Mouse (Mus musculus) embryonic facial prominence, embryonic 10.5 days (tissue): ENCODE measurements at regions not wholly inside any gene's neighbourhood (a gene's known extent, or its start where the extent isn't known, plus 50 kb on each side); places are given as distances from the start of the nearest gene placed in this dataset.
"Not testable (repeated sequence)": the region's sequence is repeated elsewhere in the genome, so short reads cannot be mapped to it uniquely, and the experiment has no call there.

Source experiments
- DNase-seq: peaks from one replicate; pipeline ENCODE4 v3.0.0-alpha.2; 2017; ENCODE audit warnings: low spot score
- H3K27ac ChIP-seq: fragments of 300-500 bp; sonication (generic); replicated peaks from 2 replicates; pipeline ENCODE4 v1.5.1; 2016; ENCODE audit warnings: mild to moderate bottlenecking
- H3K27me3 ChIP-seq: fragments of 300-500 bp; sonication (generic); replicated peaks from 2 replicates; pipeline ENCODE4 v1.6.1; 2016; ENCODE audit warnings: low read depth, mild to moderate bottlenecking; ENCODE audit not compliant: poor library complexity, severe bottlenecking
- H3K36me3 ChIP-seq: fragments of 300-500 bp; sonication (generic); replicated peaks from 2 replicates; pipeline ENCODE4 v1.6.1; 2016; ENCODE audit warnings: mild to moderate bottlenecking, moderate library complexity
- H3K4me1 ChIP-seq: fragments of 300-500 bp; sonication (generic); 2 replicates; pipeline ENCODE4 v1.6.1; 2016
- H3K4me3 ChIP-seq: fragments of 300-500 bp; sonication (generic); 2 replicates; pipeline ENCODE4 v1.5.1; 2016; ENCODE audit warnings: mild to moderate bottlenecking, moderate library complexity
- H3K9me3 ChIP-seq: fragments of 300-500 bp; sonication (generic); 2 replicates; pipeline ENCODE4 v1.6.1; 2016; ENCODE audit warnings: mild to moderate bottlenecking
- WGBS: fragments of 180-500 bp; shearing (Covaris S2); methylation state at CpG from one replicate; pipeline ENCODE4 v1.1.7; 2016; 5-methylcytosine and 5-hydroxymethylcytosine counted together

GRCm38 (mm10) chr6:60657117-60657911 lies 172.3 kb downstream of the Snca start:
- 66% methylated on average over 2 of the region's 2 CpGs for WGBS

DNA sequence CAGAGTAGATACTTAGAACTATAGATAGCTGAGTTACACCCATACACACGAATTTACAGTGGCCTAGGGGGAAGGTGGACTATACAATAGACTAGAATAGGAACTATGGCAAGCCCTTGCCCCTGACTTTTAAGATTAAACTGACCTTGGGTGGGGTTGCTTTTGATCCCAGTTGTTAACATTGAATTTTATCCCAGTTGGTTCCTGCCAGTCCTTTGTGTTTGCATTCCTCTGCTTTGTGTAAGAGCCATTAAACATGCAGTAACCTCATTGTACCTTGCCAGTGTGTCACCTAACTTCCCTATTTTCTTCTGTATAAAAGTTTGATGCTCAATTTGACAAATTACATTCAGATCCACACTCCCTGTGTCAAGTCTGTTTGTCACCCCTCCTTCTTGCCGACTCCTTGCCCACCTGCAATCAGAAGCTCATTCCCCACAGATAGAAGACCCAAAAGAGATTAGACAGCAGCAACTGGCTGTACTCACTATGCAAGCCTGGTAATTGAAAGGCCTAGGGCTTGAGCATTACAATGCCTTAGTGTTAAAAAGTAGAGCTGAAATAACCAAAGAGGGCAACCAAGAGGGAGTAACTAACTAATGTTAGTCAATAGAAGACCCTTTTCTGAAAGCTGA lies 182.6 kb downstream of the Snca start:
- not testable (repeated sequence) for H3K27ac ChIP-seq, H3K4me3 ChIP-seq, H3K36me3 ChIP-seq, H3K9me3 ChIP-seq, H3K4me1 ChIP-seq, DNase-seq, H3K27me3 ChIP-seq
- WGBS = 66% methylated on average over 2 of the region's 2 CpGs

More at GRCm38 (mm10) chr6:60657117-60657911, 172.3 kb downstream of the Snca start:
- H3K27me3 ChIP-seq = no peaks in the 10 kb centered on the region
- no peak overlapping the region for H3K27ac ChIP-seq
- H3K4me1 ChIP-seq = no peaks in the 10 kb centered on the region
- H3K36me3 ChIP-seq = no peaks in the 10 kb centered on the region
- no peak for DNase-seq
- no peaks in the 10 kb centered on the region for H3K9me3 ChIP-seq
- no peak overlapping the region for H3K4me3 ChIP-seq

GRCm38 (mm10) chr6:60642251-60642650 lies 187.4 kb downstream of the Snca start:
- 68% methylated on average over 2 of the region's 2 CpGs for WGBS

DNA sequence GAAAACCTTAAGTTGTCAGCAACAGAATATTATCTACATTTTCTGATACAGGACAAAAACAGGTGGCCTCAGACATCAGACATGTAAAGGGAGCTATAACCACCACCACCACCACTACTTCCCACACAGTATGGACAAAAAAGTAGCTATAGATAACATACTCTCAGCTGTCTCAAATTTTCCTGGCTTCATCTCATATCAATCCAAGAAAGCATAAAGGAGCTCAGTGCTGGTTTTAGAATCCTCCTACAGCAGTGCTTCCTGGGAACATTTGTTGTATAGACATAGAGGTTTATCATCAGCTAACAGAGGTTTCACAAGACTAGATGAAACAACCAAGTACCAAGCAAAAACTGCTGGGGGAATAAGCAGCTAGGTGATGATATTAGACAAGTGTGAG lies 213.3 kb downstream of the Snca start:
- no peak overlapping the region for H3K4me3 ChIP-seq
- no peaks in the 10 kb centered on the region for H3K4me1 ChIP-seq
- DNase-seq = no peak
- H3K27me3 ChIP-seq = no peaks in the 10 kb centered on the region
- H3K27ac ChIP-seq = no peak overlapping the region
- no peaks in the 10 kb centered on the region for H3K9me3 ChIP-seq
- H3K36me3 ChIP-seq = no peaks in the 10 kb centered on the region

More at GRCm38 (mm10) chr6:60642251-60642650, 187.4 kb downstream of the Snca start:
- no peaks in the 10 kb centered on the region for H3K27me3 ChIP-seq
- no peaks in the 10 kb centered on the region for H3K4me1 ChIP-seq
- H3K36me3 ChIP-seq = no peaks in the 10 kb centered on the region
- no peak overlapping the region for H3K4me3 ChIP-seq
- no peaks in the 10 kb centered on the region for H3K9me3 ChIP-seq
- DNase-seq = no peak
- no peak overlapping the region for H3K27ac ChIP-seq

- no peaks in the 10 kb centered on the region for H3K4me1 ChIP-seq
- no peak overlapping the region for H3K4me3 ChIP-seq
- DNase-seq = no peak
- H3K9me3 ChIP-seq = no peaks in the 10 kb centered on the region
- no peak overlapping the region for H3K27ac ChIP-seq
- no peaks in the 10 kb centered on the region for H3K27me3 ChIP-seq
- H3K36me3 ChIP-seq = no peaks in the 10 kb centered on the region
Measured at GRCm38 (mm10) chr6:60600201-60600600, 229.5 kb downstream of the Snca start.

DNA sequence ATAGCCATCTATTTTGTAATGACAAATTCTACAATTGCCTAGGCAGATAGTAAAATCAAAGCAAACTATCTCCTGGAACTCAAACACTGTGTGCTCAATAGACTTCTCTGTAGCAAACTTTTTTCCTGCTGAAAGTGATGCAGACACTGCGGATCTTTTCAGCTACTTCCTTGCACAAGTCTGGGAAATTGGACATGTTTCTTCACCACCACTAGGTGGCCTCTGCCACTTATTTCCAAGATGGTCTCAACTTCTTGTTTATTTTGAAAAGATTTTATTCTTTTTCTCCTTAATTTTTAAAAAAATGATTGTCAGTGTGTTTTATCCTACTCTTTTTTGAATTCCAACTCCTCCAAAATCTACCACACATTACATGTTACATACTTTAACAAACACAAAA lies 265.4 kb downstream of the Snca start:
- WGBS = 71% methylated on average over 1 of the region's 1 CpGs
- H3K36me3 ChIP-seq = no peaks in the 10 kb centered on the region
- no peaks in the 10 kb centered on the region for H3K27me3 ChIP-seq
- H3K4me1 ChIP-seq = no peaks in the 10 kb centered on the region
- H3K27ac ChIP-seq = no peak overlapping the region
- no peaks in the 10 kb centered on the region for H3K9me3 ChIP-seq
- DNase-seq = no peak
- H3K4me3 ChIP-seq = no peak overlapping the region

- H3K4me3 ChIP-seq = no peak overlapping the region
- H3K4me1 ChIP-seq = no peaks in the 10 kb centered on the region
- peaks cover 16% of the 10 kb centered on the region; the same call in 1 of the 2 replicates for H3K9me3 ChIP-seq
- 49% methylated on average over 9 of the region's 9 CpGs for WGBS
- no peaks in the 10 kb centered on the region for H3K36me3 ChIP-seq
- H3K27me3 ChIP-seq = no peaks in the 10 kb centered on the region
- H3K27ac ChIP-seq = no peak overlapping the region
- peak; percentile 14 for DNase-seq
Measured at GRCm38 (mm10) chr6:60555590-60556235, 273.9 kb downstream of the Snca start.
